Mouse (Mus musculus): ENCODE measurements at regions not wholly inside any gene's neighbourhood (a gene's known extent, or its start where the extent isn't known, plus 50 kb on each side); places are given as distances from the start of the nearest gene placed in this dataset.

GRCm38 (mm10) chr3:63554872-63555271 lies 71.2 kb upstream of the Gm34302 start:
- WGBS = 5% methylated on average over 9 of the region's 9 CpGs
- no peak overlapping the region for H3K4me3 ChIP-seq (ENCODE audit: low read length)

GRCm38 (mm10) chr3:63553426-63553825 lies 69.7 kb upstream of the Gm34302 start:
- H3K4me1 ChIP-seq (ENCODE audit: control insufficient read depth, insufficient read depth, low read length) = no peaks in the 10 kb centered on the region
- H3K9me3 ChIP-seq (ENCODE audit: control insufficient read depth, low read length) = no peaks in the 10 kb centered on the region
- no peak overlapping the region for H3K9ac ChIP-seq (ENCODE audit: low read depth, low read length)
- H3K4me3 ChIP-seq (ENCODE audit: low read length) = no peak overlapping the region
- H3K27me3 ChIP-seq (replicated peaks; ENCODE audit: control insufficient read depth, insufficient read depth, low read length) = no peaks in the 10 kb centered on the region
- H3K4me2 ChIP-seq (ENCODE audit: low read depth, low read length) = no peak overlapping the region
- H3K36me3 ChIP-seq (ENCODE audit: control insufficient read depth, insufficient read depth, low read length) = no peaks in the 10 kb centered on the region
- no peak for ATAC-seq
- 82% methylated on average over 2 of the region's 2 CpGs for WGBS
- no peak overlapping the region for H3K27ac ChIP-seq (ENCODE audit: low read length)

More at GRCm38 (mm10) chr3:63554872-63555271, 71.2 kb upstream of the Gm34302 start:
- ATAC-seq = no peak
- Histone ChIP-seq H3K27ac (ENCODE audit: low read length) (no peak overlapping the region), H3K27me3 (replicated peaks; ENCODE audit: control insufficient read depth, insufficient read depth, low read length) (no peaks in the 10 kb centered on the region), H3K9me3 (ENCODE audit: control insufficient read depth, low read length) (no peaks in the 10 kb centered on the region), H3K9ac (ENCODE audit: low read depth, low read length) (no peak overlapping the region), H3K4me1 (ENCODE audit: control insufficient read depth, insufficient read depth, low read length) (no peaks in the 10 kb centered on the region), H3K4me2 (ENCODE audit: low read depth, low read length) (peak overlapping the region; percentile 35; the same call in 1 of the 2 replicates), H3K36me3 (ENCODE audit: control insufficient read depth, insufficient read depth, low read length) (no peaks in the 10 kb centered on the region)

GRCm38 (mm10) chr3:63551661-63552060 lies 68.0 kb upstream of the Gm34302 start:
- no peaks in the 10 kb centered on the region for H3K36me3 ChIP-seq (ENCODE audit: control insufficient read depth, insufficient read depth, low read length)
- 71% methylated on average over 5 of the region's 5 CpGs for WGBS
- no peak overlapping the region for H3K9ac ChIP-seq (ENCODE audit: low read depth, low read length)
- H3K27ac ChIP-seq (ENCODE audit: low read length) = no peak overlapping the region
- ATAC-seq = no peak
- H3K4me2 ChIP-seq (ENCODE audit: low read depth, low read length) = no peak overlapping the region
- no peaks in the 10 kb centered on the region for H3K4me1 ChIP-seq (ENCODE audit: control insufficient read depth, insufficient read depth, low read length)
- H3K4me3 ChIP-seq (ENCODE audit: low read length) = no peak overlapping the region
- no peaks in the 10 kb centered on the region for H3K9me3 ChIP-seq (ENCODE audit: control insufficient read depth, low read length)
- no peaks in the 10 kb centered on the region for H3K27me3 ChIP-seq (replicated peaks; ENCODE audit: control insufficient read depth, insufficient read depth, low read length)

GRCm38 (mm10) chr3:63542638-63543408 lies 59.1 kb upstream of the Gm34302 start:
- no peak overlapping the region for H3K27ac ChIP-seq (ENCODE audit: low read length)
- no peaks in the 10 kb centered on the region for H3K4me1 ChIP-seq (ENCODE audit: control insufficient read depth, insufficient read depth, low read length)
- H3K4me3 ChIP-seq (ENCODE audit: low read length) = no peak overlapping the region
- ATAC-seq = no peak
- H3K4me2 ChIP-seq (ENCODE audit: low read depth, low read length) = no peak overlapping the region
- no peak overlapping the region for H3K9ac ChIP-seq (ENCODE audit: low read depth, low read length)
- no peaks in the 10 kb centered on the region for H3K9me3 ChIP-seq (ENCODE audit: control insufficient read depth, low read length)
- H3K36me3 ChIP-seq (ENCODE audit: control insufficient read depth, insufficient read depth, low read length) = no peaks in the 10 kb centered on the region
- no peaks in the 10 kb centered on the region for H3K27me3 ChIP-seq (replicated peaks; ENCODE audit: control insufficient read depth, insufficient read depth, low read length)
- 47% methylated on average over 4 of the region's 4 CpGs for WGBS

- Histone ChIP-seq H3K4me2 (ENCODE audit: low read depth, low read length) (no peak overlapping the region), H3K27me3 (replicated peaks; ENCODE audit: control insufficient read depth, insufficient read depth, low read length) (no peaks in the 10 kb centered on the region), H3K27ac (ENCODE audit: low read length) (no peak overlapping the region), H3K4me3 (ENCODE audit: low read length) (no peak overlapping the region), H3K9ac (ENCODE audit: low read depth, low read length) (no peak overlapping the region), H3K36me3 (ENCODE audit: control insufficient read depth, insufficient read depth, low read length) (no peaks in the 10 kb centered on the region), H3K9me3 (ENCODE audit: control insufficient read depth, low read length) (no peaks in the 10 kb centered on the region), H3K4me1 (ENCODE audit: control insufficient read depth, insufficient read depth, low read length) (no peaks in the 10 kb centered on the region)
- ATAC-seq = no peak
- WGBS = 67% methylated on average over 2 of the region's 2 CpGs
Measured at GRCm38 (mm10) chr3:63538881-63539280, 55.2 kb upstream of the Gm34302 start.

- no peak for ATAC-seq
Measured at GRCm38 (mm10) chr3:63534141-63534540, 50.5 kb upstream of the Gm34302 start.

More at GRCm38 (mm10) chr3:63534141-63534540, 50.5 kb upstream of the Gm34302 start:
- Histone ChIP-seq H3K4me2 (ENCODE audit: low read depth, low read length) (no peak overlapping the region), H3K36me3 (ENCODE audit: control insufficient read depth, insufficient read depth, low read length) (no peaks in the 10 kb centered on the region), H3K27me3 (replicated peaks; ENCODE audit: control insufficient read depth, insufficient read depth, low read length) (no peaks in the 10 kb centered on the region), H3K9ac (ENCODE audit: low read depth, low read length) (no peak overlapping the region), H3K4me3 (ENCODE audit: low read length) (no peak overlapping the region), H3K27ac (ENCODE audit: low read length) (no peak overlapping the region), H3K9me3 (ENCODE audit: control insufficient read depth, low read length) (no peaks in the 10 kb centered on the region), H3K4me1 (ENCODE audit: control insufficient read depth, insufficient read depth, low read length) (no peaks in the 10 kb centered on the region)
- 54% methylated on average over 2 of the region's 2 CpGs for whole genome bisulfite sequencing
